Mouse (Mus musculus) heart, adult 8-10 months (tissue): ENCODE results near the gene Dao. TPM values are rescaled to one million over a fixed set of nuclear protein-coding genes. Genes with fewer than 3 reads are reported as not detected.

Experiments
- DNase-seq: peaks from one replicate; pipeline ENCODE4 v3.0.0; 2022; ENCODE audit warnings: low spot score
- total RNA-seq, 4 experiments: library from RNA; stranded (reverse); gene quantifications; 2 replicates each; pipeline ENCODE4 v1.2.4; 2022

Gene Dao
- total RNA-seq = not detected

DNA sequence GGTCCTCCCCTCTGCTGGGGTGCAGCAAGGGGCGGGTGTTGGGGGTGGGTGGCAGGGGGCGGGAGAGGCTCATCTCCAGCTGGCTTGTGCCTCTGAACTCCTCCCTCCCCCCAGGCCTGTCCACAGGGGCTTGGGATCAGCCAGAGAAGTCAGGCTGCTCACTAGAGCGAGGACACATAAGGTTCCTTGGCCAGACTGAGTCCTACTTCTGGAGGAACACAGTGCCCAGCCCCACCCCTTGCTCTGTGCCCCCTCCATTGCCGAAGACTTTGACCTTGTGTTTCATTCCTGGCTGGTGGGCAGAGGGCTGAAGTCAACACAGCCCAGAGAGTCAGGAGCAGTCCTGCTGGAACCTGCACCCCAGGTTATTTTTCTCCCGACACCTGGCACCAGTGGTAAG lies at the start of gene Dao:
Gene Dao (plus strand): TSS at position 162 of the 400 bp plus-strand sequence.
- no peak for DNase-seq

DNA sequence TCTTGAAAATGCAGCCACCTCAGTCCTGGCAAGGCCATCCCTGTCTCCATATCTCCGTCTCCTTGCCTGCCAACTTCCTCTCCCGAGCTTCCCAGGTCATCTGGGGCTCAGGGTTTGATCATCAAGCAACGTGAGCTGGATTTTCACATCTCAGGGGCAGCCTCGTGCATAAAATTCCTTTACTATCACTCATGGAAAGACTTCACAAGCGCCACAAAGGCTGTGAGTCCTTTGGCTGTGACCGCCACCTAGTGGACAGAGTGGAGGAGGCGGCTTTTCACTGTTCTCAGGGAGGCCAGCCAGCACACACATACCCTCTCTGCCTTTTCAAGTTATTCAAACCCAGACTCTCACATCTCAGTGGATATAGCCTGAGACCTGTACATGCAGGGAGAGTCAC lies 49.1 kb upstream of the Dao start:
- DNase-seq = peak; percentile 90

DNA sequence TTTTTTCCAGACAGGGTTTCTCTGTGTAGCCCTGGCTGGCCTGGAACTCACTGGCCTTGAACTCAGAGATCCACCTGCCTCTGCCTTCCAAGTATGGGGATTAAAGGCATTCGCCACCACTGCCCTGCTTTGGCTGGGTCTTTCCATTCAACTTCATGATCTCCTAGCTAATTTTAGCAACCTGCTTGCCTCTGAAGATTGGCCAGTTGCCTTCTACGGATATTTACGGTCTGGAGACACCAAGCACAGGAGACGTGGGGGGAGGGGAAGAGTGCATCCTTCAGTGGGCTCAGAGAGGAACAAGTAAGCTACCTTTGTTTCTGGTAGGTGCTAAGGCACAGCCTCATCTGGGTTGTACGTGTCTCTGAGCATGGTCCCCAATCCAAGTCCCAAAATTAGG lies 48.2 kb upstream of the Dao start:
- DNase-seq = no peak

DNA sequence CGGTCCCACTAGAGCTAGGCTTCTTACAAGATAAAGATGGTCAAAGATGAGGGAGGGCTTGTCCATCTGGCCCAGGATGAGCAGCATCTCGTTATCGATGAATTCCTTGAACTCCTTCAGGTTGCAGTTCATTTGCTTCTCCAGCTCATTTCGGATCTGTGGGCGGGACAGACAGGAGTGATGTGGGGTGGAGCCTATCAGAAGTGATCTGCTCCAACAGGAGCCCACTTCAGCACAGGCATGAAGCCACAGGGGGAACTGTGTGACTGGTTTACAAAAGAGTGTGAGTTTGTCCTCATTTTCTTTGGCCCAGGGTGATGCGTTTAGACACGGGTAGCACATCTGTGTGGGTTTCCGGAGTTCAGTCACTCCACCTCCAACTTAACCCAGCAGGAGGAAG lies 47.8 kb upstream of the Dao start:
- no peak for DNase-seq

DNA sequence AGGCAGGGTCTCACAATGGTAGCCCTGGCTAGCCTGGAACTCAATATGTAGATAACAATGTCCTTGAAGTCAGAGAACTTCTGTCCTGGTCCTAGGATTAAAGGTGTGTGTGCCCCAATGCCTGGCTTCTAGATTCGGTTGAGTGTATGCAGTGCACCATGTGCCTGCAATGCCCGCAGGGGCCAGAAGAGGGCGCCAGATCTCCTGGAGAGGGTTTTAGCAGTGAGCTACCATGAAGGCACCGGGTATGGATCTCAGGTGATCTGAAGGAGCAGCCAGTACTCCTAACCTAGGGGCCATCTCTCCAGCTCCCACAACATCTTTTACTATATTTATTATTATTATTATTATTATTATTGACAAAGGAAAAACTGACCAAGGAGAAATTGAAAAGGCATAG lies 47.0 kb upstream of the Dao start:
- peak; percentile 89 for DNase-seq

DNA sequence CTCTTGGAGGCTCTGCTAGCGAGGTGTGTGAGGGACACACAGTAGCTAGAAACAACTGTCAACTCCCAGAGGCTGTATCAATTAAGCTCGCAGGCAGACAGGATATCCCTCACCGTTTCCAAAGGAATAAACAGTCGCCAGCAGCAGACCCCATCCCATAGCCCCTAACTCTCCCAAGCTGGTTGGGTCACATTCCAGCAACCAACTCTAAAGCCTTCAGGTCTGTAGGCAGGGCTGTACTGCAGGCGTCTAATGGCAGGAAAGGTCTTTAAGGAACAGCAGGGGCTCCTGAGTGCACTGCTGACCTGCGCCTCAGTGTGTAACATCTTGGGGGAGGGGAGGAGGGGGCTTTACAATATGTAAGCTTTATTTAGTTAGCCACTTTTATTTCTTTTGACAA lies 44.5 kb upstream of the Dao start:
- DNase-seq = no peak

DNA sequence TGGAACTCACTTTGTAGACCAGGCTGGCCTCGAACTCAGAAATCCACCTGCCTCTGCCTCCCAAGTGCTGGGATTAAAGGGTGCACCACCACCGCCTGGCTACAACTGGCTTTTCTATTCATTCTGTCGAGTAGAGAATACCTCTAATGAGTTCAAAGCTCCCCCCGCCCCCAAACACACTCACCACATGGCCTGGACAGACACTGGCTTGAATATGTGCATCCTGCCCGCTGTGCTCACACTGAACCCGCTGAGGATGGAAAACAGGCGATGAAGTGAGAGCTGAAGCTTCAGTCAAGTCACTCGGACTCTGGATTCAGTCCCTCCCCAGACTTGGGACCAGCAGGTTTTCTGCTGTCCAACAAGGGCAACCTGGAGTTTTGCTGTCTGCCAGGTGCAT lies 43.1 kb upstream of the Dao start:
- no peak for DNase-seq

DNA sequence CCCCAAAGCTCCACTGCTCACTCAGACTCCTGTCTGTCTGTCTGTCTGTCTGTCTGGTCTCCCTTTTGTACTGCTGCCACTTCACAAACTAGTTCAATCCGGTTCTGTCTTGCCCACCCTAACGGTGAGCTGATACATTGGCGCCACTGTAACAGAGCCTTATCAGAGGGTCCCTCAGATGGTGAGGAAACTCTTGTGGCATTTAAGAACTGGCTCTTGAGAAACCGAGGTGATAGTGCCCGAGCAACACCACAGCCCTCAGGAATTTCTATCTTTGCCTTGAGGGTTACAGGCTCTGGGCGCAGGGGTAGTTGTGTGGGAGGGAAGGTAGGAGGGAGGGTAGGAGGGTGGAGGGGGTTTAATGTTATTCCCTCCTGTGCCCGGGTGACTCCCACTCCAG lies 41.7 kb upstream of the Dao start:
- no peak for DNase-seq

DNA sequence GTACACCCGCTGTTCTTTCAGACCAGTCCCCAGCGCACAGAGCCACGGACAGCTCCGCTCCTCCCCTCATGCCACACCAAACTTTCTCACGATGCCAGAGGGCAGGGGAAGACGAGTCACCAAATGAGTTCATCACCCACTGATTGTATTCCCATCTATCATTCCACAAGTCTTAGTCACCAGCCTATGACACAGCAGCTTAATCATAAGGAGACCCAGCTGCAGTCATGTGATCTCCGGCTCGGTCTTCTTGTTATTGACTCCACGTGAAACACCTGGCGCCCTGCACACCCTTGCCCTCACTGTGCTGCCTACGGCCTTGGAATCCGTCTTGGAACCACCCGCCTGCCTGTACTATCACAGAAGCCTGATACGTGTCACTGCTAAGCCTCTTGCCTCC lies 38.5 kb upstream of the Dao start:
- no peak for DNase-seq

DNA sequence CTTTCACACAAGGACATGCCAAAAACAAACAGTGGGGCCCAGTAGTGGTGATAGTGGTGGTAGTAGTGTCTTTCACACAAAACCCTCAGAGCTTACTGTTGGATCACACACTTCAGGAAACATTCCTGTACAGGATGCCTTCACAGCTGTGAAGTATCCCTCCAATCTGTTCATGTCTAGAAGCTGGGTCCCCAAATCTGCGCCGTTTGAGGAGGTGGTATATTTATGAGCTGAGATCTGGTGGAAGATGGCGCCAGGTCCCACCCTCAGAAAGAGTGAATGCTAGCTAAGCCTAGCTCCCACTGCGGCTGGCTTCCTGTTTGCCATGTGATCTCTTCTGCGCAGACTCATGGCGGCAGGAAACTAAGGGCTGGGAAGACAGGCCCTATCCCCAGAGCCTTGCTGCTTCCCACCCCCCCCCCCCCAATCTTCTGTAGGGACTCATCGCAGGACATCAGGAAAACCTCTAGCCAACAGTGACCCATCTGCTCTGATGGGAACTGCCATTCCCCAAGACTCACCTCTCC lies 37.8 kb upstream of the Dao start:
- no peak for DNase-seq

DNA sequence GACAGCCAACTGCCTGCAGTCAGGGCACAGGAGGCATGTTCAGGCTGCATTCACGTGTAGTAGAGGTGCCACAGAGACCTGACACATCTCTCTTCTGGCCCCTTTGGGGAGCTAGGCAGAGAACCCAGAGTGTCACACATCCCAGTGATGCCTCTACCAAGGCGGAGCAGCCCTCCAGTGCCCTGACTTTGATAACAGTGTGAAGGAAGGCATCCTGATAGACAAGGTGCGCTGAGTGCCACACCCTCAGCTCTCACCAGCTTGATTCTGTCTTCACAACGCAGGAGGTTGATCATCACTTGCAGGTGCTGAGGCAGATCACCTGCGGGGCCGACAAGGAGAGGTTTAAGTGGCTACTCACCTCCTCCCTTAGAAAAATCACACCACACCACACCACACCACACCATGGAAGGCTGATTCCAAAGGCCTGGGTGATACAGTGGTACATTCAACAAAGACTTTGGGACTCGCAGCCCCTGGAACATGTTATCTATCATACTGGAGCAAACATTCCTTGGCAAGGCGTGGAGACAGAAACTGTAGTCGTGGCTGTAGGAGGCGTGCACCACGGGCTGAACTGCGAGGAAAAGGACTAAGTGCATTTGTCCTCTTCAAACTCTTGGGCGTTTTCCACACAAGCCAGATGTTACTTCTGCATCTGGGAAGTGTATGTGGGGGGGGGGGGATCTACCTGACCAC lies 36.9 kb upstream of the Dao start:
- DNase-seq = no peak

DNA sequence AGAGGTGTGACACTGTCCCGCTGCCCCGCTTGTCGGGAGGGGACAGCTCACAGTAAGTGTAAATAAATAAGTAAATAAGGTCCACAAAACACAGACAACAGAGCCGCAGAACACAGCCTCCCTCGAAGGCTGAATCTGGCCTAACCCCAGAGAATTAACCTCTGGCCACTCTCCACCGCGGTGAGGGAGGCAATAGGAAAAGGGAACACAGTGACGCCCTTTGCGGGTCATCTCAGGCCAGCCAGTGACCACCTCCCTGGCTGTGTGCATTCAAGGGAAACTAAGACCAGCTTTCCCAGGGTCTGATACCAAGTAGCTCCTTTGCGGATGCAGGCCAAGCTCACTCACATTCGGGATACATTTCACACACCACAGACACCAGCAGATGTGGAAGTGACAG lies 35.1 kb upstream of the Dao start:
- no peak for DNase-seq

DNA sequence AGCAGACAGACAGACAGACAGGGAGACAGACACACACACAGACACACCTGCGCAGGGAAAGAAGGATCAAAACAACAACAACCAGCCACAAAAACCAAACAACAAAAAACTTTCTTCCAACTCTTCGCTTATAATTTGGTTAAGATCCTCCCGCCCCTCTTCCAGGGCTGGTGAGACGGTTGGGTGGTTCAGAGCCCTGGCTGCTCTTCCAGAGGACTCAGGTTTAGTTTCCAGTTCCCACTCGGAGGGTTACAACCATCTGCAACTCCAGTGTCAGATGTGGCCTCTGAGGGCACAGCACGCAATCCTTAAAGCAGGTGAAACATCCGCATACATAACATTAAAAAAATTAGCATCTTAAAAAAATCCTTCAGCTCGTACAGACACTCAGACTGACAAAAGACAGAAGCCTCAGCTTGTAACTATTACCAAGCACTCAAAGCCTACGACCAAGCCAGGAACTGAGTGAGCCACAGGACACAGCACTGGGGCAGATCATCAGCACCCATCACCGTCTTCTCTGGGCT lies 32.0 kb upstream of the Dao start:
- DNase-seq = no peak

DNA sequence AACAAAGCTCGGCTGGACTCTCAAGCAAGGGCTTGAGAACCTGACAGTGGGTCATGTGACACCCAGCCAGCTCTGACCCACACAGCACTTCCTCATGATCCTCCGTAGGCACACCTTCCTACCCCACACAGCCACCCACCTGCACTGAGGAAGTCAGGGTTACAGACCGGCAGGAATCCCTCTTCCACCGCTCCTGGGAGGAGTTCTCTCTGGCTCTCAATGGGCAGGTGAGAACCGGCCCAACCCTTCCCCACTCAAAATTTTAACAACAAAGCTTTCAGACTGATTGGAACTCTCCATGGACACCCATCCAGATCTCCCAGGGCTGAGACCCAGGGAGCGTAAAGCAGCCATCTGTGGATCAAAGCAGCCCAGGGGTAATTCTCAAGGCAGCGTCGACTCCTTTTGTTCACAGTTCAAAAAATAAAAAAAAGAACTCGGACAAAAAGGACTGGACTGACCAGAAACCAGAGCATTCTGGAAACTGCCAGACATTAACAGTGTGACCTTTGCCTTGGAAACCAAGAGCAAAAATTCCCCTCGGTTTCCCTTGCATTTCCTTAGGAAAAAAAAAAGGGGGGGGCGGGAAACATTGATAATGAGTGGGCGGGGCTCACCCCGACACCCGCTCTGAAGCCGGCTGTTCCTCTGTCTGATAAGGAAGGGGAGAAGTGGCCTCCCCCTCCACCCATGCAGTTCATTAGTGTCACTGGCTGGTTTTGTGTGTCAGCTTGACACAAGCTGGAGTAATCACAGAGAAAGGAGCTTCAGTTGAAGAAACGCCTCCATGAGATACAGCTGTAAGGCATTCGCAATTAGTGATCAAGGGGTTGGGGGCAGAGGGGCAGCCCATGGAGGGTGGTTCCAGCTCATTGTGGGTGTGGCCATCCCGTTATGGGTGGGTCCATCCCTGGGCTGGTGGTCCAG lies 30.7 kb upstream of the Dao start:
- DNase-seq = peak; percentile 65

DNA sequence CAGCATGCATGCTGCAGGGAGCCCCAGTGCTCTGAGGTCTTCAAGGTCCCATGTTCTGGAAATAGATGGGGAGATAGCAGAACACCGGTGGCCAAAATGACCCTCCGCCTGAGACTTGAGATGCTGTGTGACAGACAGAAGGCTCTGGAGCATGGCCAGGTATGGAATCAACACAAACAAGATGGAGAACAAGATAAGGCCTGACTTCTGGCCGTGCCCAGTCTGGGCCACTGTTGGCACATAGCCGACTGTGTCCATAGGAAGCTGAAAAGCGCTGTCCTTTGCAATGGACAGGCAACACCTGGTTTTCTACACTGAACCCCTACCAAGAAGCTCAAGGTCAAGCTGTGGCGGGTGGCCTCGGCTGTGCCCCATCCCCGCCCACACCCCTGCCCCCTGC lies 29.7 kb upstream of the Dao start:
- DNase-seq = no peak

DNA sequence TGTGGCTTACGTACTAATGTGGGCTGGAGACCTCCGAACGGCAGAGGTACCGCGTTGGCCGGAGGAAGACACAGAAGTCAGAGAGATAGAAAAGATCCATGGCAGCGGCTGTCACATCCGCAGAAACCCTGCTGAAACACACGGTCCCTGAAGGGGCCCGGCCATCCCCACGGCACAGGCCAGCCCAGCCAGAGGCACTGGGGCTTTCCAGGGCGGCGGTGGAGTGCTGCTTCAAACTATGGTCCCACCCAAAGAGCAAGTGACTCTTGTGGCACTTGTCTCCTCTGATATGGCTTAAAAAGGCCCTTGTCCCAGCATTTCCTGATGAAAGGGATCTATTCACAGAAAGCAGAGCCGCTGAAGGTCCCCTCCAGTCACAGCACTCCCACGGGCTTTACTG lies 28.9 kb upstream of the Dao start:
- DNase-seq = no peak

DNA sequence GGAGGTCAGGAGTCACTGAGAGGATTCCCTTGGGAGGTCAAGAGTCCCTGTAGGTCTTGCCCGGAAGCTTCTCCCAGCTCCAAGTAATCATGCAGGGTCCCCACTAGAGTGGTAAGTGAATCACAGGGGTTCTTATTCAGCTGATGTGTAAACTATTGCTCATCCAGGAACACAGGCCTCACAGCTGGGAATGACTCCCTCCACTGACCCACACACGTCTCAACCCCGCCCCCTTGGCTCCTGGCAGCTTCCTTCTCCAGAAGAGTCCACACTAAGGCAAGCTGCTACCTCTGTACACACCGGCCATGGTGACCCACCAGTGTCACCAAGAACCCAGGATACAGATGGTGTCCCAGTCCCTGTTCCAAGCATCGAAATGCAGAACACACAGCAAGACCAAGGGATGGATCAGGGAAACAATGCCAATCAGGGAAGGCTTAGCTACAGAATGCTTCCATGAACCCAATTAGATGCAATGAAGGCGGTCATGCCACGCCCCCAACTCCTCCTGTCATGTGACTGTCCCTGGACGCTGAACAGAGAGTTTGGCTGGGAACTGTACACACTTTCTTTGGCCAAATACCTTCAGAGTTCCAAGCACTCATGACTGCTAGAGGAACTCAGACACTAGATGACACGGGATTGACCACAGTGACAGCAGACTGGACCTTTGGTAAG lies 27.8 kb upstream of the Dao start:
- DNase-seq = peak; percentile 89

DNA sequence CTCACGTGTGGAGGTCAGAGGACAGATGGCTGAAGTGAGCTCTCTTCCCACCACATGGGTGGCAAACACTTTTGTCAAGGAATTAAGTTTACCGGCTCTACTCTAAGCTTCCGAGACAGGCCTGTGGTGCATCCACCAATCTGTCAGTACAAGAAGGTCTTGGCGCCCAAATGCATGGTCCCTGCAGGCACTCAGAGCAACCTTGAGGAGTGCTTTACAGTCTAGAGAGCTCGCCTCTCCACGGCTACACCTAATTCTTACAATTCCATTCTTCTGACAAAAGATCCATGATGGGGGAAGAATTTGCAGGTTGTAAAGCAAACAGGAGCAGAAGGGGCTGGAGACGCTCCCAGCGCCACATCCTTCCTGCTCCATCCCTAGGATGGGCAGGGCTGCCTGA lies 26.9 kb upstream of the Dao start:
- no peak for DNase-seq

DNA sequence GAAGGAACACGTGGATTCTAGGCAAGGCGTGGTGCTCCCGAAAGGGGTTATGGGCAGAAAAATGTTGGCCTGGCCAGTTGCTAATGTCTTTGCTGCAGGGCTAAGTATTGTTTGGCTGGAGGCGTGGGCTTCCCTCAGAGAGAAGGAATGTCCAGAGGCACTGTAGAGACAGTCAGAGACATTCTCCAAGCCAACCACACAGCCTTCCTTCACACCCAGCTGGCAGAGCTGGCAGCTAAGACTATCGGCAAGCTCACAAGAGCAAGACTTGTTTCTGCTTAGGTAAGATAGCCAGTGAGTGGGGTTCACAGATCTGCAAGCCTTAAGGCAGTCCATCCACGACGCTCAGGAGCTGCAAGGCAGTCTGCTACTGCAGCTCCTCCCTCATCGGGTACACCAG lies 26.2 kb upstream of the Dao start:
- no peak for DNase-seq

DNA sequence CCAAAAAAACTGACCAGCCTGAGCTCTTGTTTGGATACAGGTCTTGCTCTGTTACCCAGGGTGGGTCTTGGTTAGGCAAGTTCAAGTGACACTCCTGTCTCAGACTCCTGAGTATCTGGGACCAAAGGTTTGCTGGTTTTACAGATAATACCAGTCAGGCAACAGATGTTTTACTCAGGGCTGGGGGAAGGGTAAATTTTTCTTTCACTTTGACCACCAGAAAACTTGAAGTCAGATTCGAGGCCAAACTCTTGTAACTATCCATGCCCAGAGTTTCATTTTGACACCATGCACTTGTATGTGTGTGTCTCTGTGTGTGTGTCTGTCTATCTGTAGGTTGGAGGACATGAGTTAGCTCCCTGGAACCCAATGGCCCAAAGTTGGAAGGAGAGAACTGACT lies 23.0 kb upstream of the Dao start:
- no peak for DNase-seq

DNA sequence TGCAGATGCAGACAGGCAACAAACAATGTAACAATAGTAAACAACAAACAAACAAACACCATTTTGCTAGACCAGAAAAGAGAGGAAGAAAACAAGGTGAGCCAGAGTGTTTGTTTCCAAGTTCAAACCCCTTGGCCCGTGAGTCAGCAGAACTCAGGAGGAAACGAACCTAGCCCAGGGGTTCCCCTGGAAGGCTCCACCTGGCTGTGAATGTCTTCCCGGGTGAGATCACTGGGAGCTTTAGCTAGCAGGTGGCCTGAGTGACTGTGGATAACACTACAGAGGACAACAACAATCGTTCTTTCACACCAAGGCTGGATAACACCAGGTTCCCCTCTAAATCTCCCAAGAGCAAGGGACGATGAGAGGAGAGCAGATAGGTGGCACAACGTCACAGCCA lies 22.3 kb upstream of the Dao start:
- DNase-seq = no peak

DNA sequence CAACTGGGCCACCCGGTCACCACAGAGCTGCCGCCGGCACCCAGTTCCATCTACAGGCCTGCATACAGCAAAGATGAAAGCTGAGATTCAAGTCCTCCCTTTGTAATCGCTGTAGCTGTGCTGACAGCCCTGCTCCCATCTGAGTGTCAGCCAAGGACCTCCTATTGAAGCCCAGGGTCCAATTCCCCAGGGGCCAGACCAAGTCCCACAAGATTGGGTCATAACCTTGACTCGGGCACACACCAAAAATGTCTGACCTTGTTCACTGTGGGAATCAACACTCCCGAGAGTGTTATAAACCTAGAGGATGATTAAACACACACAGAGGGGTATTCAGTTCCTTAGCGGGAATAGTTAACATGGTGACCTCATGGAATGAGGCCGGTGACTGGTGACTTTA lies 21.7 kb upstream of the Dao start:
- DNase-seq = no peak
